Mouse (Mus musculus): Measurements from ENCODE around the gene Cep112. TPM values are rescaled to one million over a fixed set of nuclear protein-coding genes. Genes with fewer than 3 reads are reported as not detected.

The Cep112 gene
- polyA plus RNA-seq, 1 experiment from 2014 or later: 11.6 TPM

- Histone ChIP-seq H3K36me3 (no peaks in the 10 kb centered on the region), H3K27ac (peak overlapping the region; percentile 64; the same call in 1 of the 2 replicates), H3K4me3 (no peak overlapping the region), H3K27me3 (ENCODE audit: insufficient read depth, poor library complexity, severe bottlenecking) (no peaks in the 10 kb centered on the region), H3K4me1 (peaks cover 6% of the 10 kb centered on the region; the same call in 1 of the 2 replicates), H3K9me3 (no peaks in the 10 kb centered on the region)
- 25% methylated on average over 2 of the region's 2 CpGs for WGBS
- no peak for DNase-seq (ENCODE audit: low spot score)
These were observed 230.6 kb downstream of the Cep112 start for GRCm38 (mm10) chr11:108655574-108655973.

DNA sequence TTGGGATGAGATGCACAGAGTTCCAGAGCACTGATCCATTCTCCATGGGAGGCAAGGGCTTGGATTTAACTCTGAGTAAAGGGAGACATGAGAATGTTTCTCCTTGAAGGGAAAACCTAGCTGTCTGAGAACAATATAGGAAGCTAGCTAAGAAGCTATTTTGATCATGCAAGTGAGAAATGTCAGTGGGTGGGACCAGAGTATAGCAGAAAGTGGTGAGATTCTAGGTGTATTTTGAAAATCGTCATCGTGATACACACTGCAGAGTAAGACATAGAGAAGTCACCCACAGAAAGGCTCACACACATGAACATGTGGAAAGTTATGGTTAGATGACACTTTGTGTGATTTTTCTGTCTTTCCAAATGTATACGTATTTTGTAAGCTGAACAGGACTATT is 257.0 kb downstream of the Cep112 start:
- no peaks in the 10 kb centered on the region for H3K9me3 ChIP-seq
- no peaks in the 10 kb centered on the region for H3K27me3 ChIP-seq (ENCODE audit: insufficient read depth, poor library complexity, severe bottlenecking)
- no peak overlapping the region for H3K4me3 ChIP-seq
- 81% methylated on average over 3 of the region's 3 CpGs for WGBS
- no peaks in the 10 kb centered on the region for H3K4me1 ChIP-seq
- H3K36me3 ChIP-seq: no peaks in the 10 kb centered on the region
- DNase-seq (ENCODE audit: low spot score): no peak
- no peak overlapping the region for H3K27ac ChIP-seq

- 64% methylated on average over 4 of the region's 4 CpGs for WGBS
- Histone ChIP-seq H3K27ac (no peak overlapping the region), H3K4me3 (no peak overlapping the region), H3K27me3 (ENCODE audit: insufficient read depth, poor library complexity, severe bottlenecking) (no peaks in the 10 kb centered on the region), H3K9me3 (no peaks in the 10 kb centered on the region), H3K4me1 (no peaks in the 10 kb centered on the region), H3K36me3 (no peaks in the 10 kb centered on the region)
- no peak for DNase-seq (ENCODE audit: low spot score)
These were observed 271.6 kb downstream of the Cep112 start for GRCm38 (mm10) chr11:108696563-108696962.

DNA sequence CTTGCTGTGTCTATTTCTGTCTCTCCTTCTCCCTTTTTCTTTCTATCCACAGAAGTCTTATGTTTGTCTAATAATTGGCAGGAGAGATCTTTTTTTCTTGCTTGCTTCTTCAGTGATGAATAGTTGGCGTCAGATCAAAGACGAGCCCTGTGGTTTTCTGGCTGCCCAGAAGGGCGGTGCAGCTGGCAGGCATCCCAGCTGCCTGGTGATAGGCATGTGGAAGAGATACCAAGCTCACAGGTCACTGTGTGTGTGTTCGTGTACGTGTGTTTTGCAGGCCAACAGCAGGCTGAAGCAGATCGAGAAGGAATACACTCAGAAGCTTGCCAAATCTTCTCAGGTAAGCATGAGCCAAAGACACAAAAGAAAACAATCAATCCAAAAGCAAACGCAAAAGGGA is 327.3 kb downstream of the Cep112 start:
- H3K27ac ChIP-seq: no peak overlapping the region
- H3K4me3 ChIP-seq: no peak overlapping the region
- WGBS: 47% methylated on average over 7 of the region's 7 CpGs

DNA sequence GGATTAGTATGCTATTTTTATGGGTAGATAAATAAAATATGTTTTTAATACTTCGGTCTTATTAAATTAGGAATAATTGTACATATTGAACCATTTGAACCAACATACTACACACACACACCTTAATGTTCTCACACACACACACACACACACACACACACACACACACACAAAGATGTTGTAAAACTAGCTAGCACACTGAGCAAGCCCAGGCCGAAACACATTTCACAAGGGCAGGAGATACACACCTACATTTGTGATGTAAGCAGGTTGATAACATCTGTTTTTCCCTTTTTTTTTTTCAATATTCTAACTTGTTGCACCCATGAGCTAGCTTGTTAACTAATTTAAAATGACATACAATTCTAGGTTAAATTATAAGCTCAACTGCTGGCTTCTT is 327.8 kb downstream of the Cep112 start:
- no peak overlapping the region for H3K4me3 ChIP-seq
- H3K27me3 ChIP-seq (ENCODE audit: insufficient read depth, poor library complexity, severe bottlenecking): no peaks in the 10 kb centered on the region
- no peaks in the 10 kb centered on the region for H3K36me3 ChIP-seq
- H3K4me1 ChIP-seq: peaks cover 11% of the 10 kb centered on the region; the same call in 1 of the 2 replicates
- no peak overlapping the region for H3K27ac ChIP-seq
- DNase-seq (ENCODE audit: low spot score): no peak
- 90% methylated on average over 2 of the region's 2 CpGs for WGBS
- H3K9me3 ChIP-seq: no peaks in the 10 kb centered on the region

More for the DNA sequence above, 327.3 kb downstream of the Cep112 start:
- Histone ChIP-seq H3K27me3 (ENCODE audit: insufficient read depth, poor library complexity, severe bottlenecking) (no peaks in the 10 kb centered on the region), H3K9me3 (no peaks in the 10 kb centered on the region), H3K36me3 (no peaks in the 10 kb centered on the region), H3K4me1 (peaks cover 8% of the 10 kb centered on the region; the same call in 1 of the 2 replicates)
- no peak for DNase-seq (ENCODE audit: low spot score)

DNA sequence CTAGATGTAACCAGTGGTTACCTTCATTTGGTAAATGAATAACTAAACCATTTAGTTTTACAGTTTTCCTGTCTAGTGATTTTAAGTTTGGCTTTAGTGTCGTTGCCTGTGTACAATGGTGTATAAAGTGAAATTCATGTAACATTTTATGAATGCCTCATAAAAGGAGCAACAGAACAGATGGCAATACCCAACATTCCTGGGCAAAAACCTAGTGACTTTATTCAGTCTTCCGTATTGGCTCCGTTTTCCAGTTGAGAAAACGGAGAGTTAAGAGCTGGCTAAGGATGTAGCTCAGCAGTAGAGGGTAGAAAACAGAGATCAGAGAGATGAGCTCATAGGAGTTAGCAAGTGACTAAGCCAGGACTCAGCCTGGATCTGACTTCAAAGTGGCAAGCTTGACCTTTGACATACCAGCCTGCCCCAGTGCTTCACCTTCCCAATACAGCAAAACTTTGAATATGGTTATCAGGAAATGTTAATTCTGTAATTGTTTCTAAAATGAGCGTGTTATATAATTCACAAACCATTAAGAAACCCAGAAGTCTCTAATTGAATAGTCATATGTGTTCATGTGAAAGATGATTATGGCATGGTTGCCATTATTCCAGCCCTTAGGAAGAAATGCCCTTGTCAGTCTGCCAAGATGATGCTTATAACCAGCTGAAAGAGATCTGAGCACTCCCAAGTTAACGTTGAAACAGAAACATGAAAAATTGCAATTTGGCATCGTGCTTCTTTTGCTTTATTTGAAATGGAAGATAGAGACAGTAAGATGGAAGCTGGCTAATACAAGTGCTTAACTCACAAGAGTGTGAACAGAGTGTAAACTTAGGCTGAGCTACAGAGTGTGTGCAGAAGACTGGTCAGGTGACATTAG is 328.6 kb downstream of the Cep112 start:
- H3K27me3 ChIP-seq (ENCODE audit: insufficient read depth, poor library complexity, severe bottlenecking): no peaks in the 10 kb centered on the region
- no peak overlapping the region for H3K27ac ChIP-seq
- H3K4me3 ChIP-seq: no peak overlapping the region
- no peaks in the 10 kb centered on the region for H3K36me3 ChIP-seq
- no peak for DNase-seq (ENCODE audit: low spot score)
- peaks cover 17% of the 10 kb centered on the region; the same call in 1 of the 2 replicates for H3K4me1 ChIP-seq
- WGBS: 79% methylated on average over 7 of the region's 7 CpGs
- no peaks in the 10 kb centered on the region for H3K9me3 ChIP-seq

DNA sequence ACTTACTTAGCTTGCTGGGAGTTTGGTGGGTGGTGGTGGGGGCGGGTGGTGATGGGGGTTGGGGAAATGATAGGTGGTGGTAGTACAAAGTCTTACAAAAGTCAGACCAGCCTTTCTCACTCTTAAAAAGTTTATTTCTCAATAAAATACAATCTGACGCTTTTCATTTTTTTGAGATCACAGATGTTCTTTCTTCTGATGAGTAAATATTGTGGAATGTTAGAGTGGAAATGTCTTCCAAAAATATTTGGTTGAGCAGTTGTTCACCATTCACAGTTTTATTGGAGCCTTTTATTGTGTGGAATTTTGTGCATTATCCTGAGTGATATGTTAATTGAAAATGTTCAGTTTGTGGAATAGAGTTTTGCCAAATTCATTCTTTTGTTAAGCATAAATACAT is 332.2 kb downstream of the Cep112 start:
- Histone ChIP-seq H3K27me3 (ENCODE audit: insufficient read depth, poor library complexity, severe bottlenecking) (no peaks in the 10 kb centered on the region), H3K9me3 (no peaks in the 10 kb centered on the region), H3K36me3 (no peaks in the 10 kb centered on the region), H3K27ac (no peak overlapping the region), H3K4me3 (no peak overlapping the region), H3K4me1 (peaks cover 11% of the 10 kb centered on the region; the same call in 1 of the 2 replicates)
- 88% methylated on average over 2 of the region's 2 CpGs for WGBS
- no peak for DNase-seq (ENCODE audit: low spot score)

DNA sequence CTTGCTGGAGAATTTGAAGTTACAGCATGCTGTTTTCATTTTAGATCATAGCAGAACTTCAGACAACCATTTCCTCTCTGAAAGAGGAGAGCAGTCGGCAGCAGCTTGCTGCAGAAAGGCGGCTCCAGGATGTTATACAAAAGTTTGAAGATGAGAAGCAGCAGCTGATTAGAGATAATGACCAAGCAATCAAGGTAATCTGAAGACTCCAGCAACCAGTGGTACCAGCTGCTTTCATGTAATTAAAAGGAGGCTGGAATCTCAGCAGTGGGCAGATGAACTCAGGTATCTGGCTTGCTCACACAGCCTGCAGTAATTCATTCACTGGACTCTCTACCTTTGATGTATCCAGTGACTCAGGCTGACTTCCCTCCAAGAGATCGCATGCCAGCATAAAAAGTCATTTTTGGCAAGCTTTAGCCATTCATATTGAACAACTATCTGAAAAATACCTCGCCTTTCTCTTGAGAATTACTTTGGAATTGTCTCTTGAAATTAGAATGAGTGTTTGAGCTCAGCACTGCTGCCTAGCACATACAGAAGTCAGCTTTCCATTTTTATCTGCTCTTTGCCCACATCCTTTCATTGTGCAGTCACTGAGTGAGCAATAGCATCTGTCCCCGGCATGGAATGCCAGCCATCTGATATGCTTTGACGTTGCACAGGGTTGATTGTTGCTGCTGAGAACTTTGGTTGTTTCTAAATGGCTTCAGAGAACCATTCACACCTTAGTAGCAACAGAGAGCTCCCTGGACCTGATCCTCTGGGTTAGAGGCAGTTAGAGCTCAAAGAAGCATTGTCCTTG is 332.8 kb downstream of the Cep112 start:
- no peak overlapping the region for H3K27ac ChIP-seq
- peaks cover 9% of the 10 kb centered on the region; the same call in 1 of the 2 replicates for H3K4me1 ChIP-seq
- no peak overlapping the region for H3K4me3 ChIP-seq
- DNase-seq (ENCODE audit: low spot score): no peak
- no peaks in the 10 kb centered on the region for H3K36me3 ChIP-seq
- WGBS: 38% methylated on average over 6 of the region's 6 CpGs
- no peaks in the 10 kb centered on the region for H3K9me3 ChIP-seq
- H3K27me3 ChIP-seq (ENCODE audit: insufficient read depth, poor library complexity, severe bottlenecking): no peaks in the 10 kb centered on the region

DNA sequence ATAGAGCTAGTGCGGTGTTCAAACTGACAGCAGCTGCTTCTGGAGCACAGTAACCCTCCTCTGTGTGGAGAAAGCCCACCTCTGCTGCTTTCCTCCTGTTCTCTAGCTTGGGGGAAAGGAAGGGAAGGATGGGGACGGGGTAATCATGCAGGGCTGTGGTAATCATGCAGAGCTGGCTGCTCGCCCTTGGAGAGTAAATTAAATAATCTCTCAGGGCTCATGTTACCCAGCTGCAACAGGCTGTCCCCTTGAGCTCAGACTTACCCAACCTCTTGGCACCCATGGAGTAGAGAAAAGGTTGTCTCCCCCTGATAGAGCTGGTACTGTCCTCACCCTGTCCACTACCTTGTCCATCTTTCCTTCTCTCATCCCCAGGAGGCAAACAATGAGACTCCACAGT is 345.1 kb downstream of the Cep112 start:
- Histone ChIP-seq H3K27me3 (ENCODE audit: insufficient read depth, poor library complexity, severe bottlenecking) (no peaks in the 10 kb centered on the region), H3K27ac (no peak overlapping the region), H3K9me3 (no peaks in the 10 kb centered on the region), H3K4me3 (no peak overlapping the region), H3K4me1 (no peaks in the 10 kb centered on the region), H3K36me3 (no peaks in the 10 kb centered on the region)
- 60% methylated on average over 3 of the region's 3 CpGs for WGBS
- no peak for DNase-seq (ENCODE audit: low spot score)

DNA sequence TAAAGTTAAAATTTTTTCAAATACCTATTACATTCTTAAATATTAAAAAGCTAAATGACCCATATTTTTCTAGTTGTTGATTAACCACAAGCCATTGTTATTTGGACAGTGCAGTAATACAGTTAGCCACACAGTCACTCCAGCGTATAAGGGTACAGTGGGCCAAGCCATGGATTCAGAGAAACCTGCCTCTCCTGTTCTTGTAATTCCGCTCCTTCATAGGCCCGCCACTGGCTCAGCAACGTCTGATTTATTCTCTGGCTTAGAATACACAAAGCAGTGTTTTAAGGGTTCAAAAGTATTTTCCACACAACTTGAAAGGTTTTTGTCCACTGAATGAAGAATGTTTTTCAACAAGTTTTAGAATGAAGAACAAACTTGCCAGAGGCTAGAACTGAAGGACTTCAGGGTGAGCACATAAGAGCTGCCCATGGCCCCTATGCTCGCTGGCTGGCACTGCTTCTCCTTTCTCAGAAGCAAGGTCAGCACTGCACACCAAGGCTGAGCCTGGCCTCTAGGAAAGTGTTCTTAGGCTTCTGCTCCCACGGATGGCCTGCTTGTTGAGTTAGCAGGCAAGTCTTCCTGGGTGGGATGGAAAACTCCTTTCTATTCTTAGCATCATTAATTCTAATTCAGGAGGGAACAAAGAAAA is 349.2 kb downstream of the Cep112 start:
- Histone ChIP-seq H3K36me3 (no peaks in the 10 kb centered on the region), H3K4me3 (no peak overlapping the region), H3K4me1 (no peaks in the 10 kb centered on the region), H3K27me3 (ENCODE audit: insufficient read depth, poor library complexity, severe bottlenecking) (no peaks in the 10 kb centered on the region), H3K27ac (no peak overlapping the region), H3K9me3 (no peaks in the 10 kb centered on the region)
- WGBS: 75% methylated on average over 6 of the region's 6 CpGs
- DNase-seq (ENCODE audit: low spot score): no peak

GRCm38 (mm10) chr11:108777158-108777557 is 352.2 kb downstream of the Cep112 start:
- no peaks in the 10 kb centered on the region for H3K4me1 ChIP-seq
- DNase-seq (ENCODE audit: low spot score): no peak
- H3K36me3 ChIP-seq: no peaks in the 10 kb centered on the region
- H3K9me3 ChIP-seq: no peaks in the 10 kb centered on the region
- H3K4me3 ChIP-seq: no peak overlapping the region
- H3K27me3 ChIP-seq (ENCODE audit: insufficient read depth, poor library complexity, severe bottlenecking): no peaks in the 10 kb centered on the region
- WGBS: 46% methylated on average over 3 of the region's 3 CpGs
- no peak overlapping the region for H3K27ac ChIP-seq

- no peak for DNase-seq (ENCODE audit: low spot score)
- H3K9me3 ChIP-seq: no peaks in the 10 kb centered on the region
- WGBS: 76% methylated on average over 15 of the region's 15 CpGs
- no peak overlapping the region for H3K4me3 ChIP-seq
- H3K36me3 ChIP-seq: no peaks in the 10 kb centered on the region
- no peak overlapping the region for H3K27ac ChIP-seq
- no peaks in the 10 kb centered on the region for H3K27me3 ChIP-seq (ENCODE audit: insufficient read depth, poor library complexity, severe bottlenecking)
- no peaks in the 10 kb centered on the region for H3K4me1 ChIP-seq
These were observed 355.6 kb downstream of the Cep112 start for GRCm38 (mm10) chr11:108780271-108781250.

All from heart, embryonic 10.5 days (tissue).